11 mouse cellular contexts compared by ENCODE assay signal in the genomic region with DNA sequence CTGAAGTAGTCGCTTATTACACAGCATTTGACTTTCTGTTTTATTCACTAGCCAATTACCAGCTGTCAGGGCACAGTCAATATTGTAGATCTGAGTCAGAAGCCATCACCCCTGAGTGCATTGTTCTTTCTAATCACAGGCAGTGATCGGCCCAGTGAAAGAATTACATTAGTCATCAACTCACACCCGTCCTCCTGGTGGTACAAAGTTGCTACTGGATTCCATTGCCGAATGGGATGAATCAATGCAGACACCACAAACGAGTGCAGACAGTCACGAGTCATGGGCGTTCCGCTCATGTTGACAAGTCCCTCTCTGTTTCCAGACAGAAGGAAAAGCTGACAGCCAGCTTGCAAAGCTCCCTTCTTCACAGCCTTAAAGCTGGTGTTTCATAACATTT. TPM values are rescaled to one million over a fixed set of nuclear protein-coding genes. Genes with fewer than 3 reads are reported as not detected.
A peak's percentile ranks its signal among the peaks of the same experiment; 100 is the strongest.
DNase-seq lines count a peak whose midpoint lies in the region; ATAC-seq and TF ChIP-seq lines count a peak whose summit lies in the region.
"Had no signal": no experiment of that assay in that cellular context is flagged by ENCODE, and none has a peak within 500 bp of the region (broad histone marks: within the 10 kb centered on the region; RNA-seq: fewer than 3 reads in every experiment).

No protein-coding gene starts in this region.

- no peak for ATAC-seq in forebrain, embryonic 14.5 days
- peak; percentile 69 for ATAC-seq in Patski

- intact Hi-C loops in left cerebral cortex, postnatal 14 days (cut with DNase I) = no loop called here

- H3K9ac ChIP-seq in forebrain, embryonic 14.5 days (ENCODE audit: low read length) = no peak overlapping the region
- H3K9ac ChIP-seq: heart, embryonic 13.5 days had no signal

- CTCF ChIA-PET in Patski (lab: Charles Lee) = interaction anchor here (0.9 to 1.9 kb wide), 3 partner anchors 10 to 32 kb away, joined by 3 read pairs; a partner anchor contains a TSS

- peak; percentile 24 for DNase-seq in forebrain, embryonic 14.5 days (ENCODE audit: low spot score)
- DNase-seq in forebrain, embryonic 10.5 days (ENCODE audit: extremely low spot score, low spot score) = no peak
- DNase-seq in left cerebral cortex, postnatal 14 days (ENCODE audit: low spot score in 2 of 2) = peak; percentile 25 to 35
- no peak for DNase-seq in left cerebral cortex, adult 11 months (ENCODE audit: low spot score)
- DNase-seq in Patski (ENCODE audit: low read depth, low spot score) = peak; percentile 76
- peak; percentile 27 to 33 for DNase-seq in layer of hippocampus, postnatal 36 days
- DNase-seq in neural tube, embryonic 10.5 days (ENCODE audit: extremely low spot score, low spot score) = no peak
- DNase-seq in kidney, postnatal 4 days = no peak
- DNase-seq: adrenal gland, postnatal 10 days; cerebellum, adult 9-10 months had no signal

- no peak overlapping the region for H3K27ac ChIP-seq in forebrain, embryonic 14.5 days (ENCODE audit: low read depth, low read length)
- H3K27ac ChIP-seq in forebrain, embryonic 10.5 days = no peak overlapping the region
- H3K27ac ChIP-seq: heart, embryonic 13.5 days had no signal

- no peaks in the 10 kb centered on the region for H3K36me3 ChIP-seq in forebrain, embryonic 14.5 days (ENCODE audit: control insufficient read depth, insufficient read depth, low read length)
- 0 out of 2 replicates have a peak, but pooled peaks cover 1% of the 10 kb centered on the region for H3K36me3 ChIP-seq in forebrain, embryonic 10.5 days (replicated peaks)

- TF ChIP-seq CTCF in Patski (IDR thresholded peaks at IDR 0.05) = peak; percentile 70

- in situ Hi-C loops in Patski (cut with MboI; ENCODE audit: low pct_unique_long_range_greater_than_20kb) = no loop called here

- no peaks in the 10 kb centered on the region for H3K4me1 ChIP-seq in forebrain, embryonic 14.5 days (ENCODE audit: control insufficient read depth, insufficient read depth, low read length)
- H3K4me1 ChIP-seq in forebrain, embryonic 10.5 days = no peaks in the 10 kb centered on the region

- H3K9me3 ChIP-seq in forebrain, embryonic 14.5 days (replicated peaks; ENCODE audit: control insufficient read depth, low read length) = no peaks in the 10 kb centered on the region
- no peaks in the 10 kb centered on the region for H3K9me3 ChIP-seq in forebrain, embryonic 10.5 days
- H3K9me3 ChIP-seq: heart, embryonic 13.5 days had no signal

- POLR2A ChIA-PET in Patski (lab: Charles Lee) = interaction anchor here (0.7 kb wide), 1 partner anchor 680 kb away, joined by 3 read pairs; no protein-coding TSS in a partner anchor

- WGBS in forebrain, embryonic 14.5 days = 52% methylated on average over 8 of the region's 8 CpGs
- 73% methylated on average over 8 of the region's 8 CpGs for WGBS in forebrain, embryonic 10.5 days

- H3K4me2 ChIP-seq in forebrain, embryonic 14.5 days (ENCODE audit: low read length) = no peak overlapping the region
- H3K4me2 ChIP-seq: heart, embryonic 13.5 days had no signal

- H3K4me3 ChIP-seq in forebrain, embryonic 14.5 days (ENCODE audit: low read depth, low read length) = no peak overlapping the region
- H3K4me3 ChIP-seq in forebrain, embryonic 10.5 days = no peak overlapping the region
- H3K4me3 ChIP-seq: heart, embryonic 13.5 days had no signal

- H3K27me3 ChIP-seq in forebrain, embryonic 14.5 days (replicated peaks; ENCODE audit: control insufficient read depth, insufficient read depth, low read length) = no peaks in the 10 kb centered on the region
- H3K27me3 ChIP-seq in forebrain, embryonic 10.5 days (ENCODE audit: poor library complexity, severe bottlenecking) = no peaks in the 10 kb centered on the region
- no peaks in the 10 kb centered on the region for H3K27me3 ChIP-seq in Patski
- H3K27me3 ChIP-seq: heart, embryonic 13.5 days had no signal

RNA-seq across cellular contexts. Expression of a gene that starts 22.7 kb away (rescaled TPM):
- 4.5 and 5.6 TPM in 2 replicates for polyA plus RNA-seq in forebrain, embryonic 14.5 days (2014; fragmentation: Nextera tagmentation; extraction: Ambion mirVana)
- polyA plus RNA-seq in forebrain, embryonic 10.5 days (2016; fragmentation: Nextera tagmentation; extraction: Ambion mirVana) = 11.7 and 13.6 TPM in 2 replicates
- 1 to 10 TPM; 4.8 to 5.9 TPM for total RNA-seq in left cerebral cortex, postnatal 14 days (2021)
- 29.7 TPM for polyA plus RNA-seq in Patski (2021)
- total RNA-seq in layer of hippocampus, postnatal 36 days (2021) = 1 to 10 TPM; 3.7 to 6.1 TPM

RNA-seq across cellular contexts. Expression of a gene that starts 32.6 kb away (rescaled TPM):
- polyA plus RNA-seq in forebrain, embryonic 14.5 days (2014; fragmentation: Nextera tagmentation; extraction: Ambion mirVana) = 0.38 and 0.48 TPM in 2 replicates
- polyA plus RNA-seq in forebrain, embryonic 10.5 days (2016; fragmentation: Nextera tagmentation; extraction: Ambion mirVana) = 0.12 and 0.26 TPM in 2 replicates
- 1 to 10 TPM in 1 of 2 experiments, under 1 TPM in 1; 0.70 to 1.8 TPM for total RNA-seq in left cerebral cortex, postnatal 14 days (2021)
- 1.6 TPM for polyA plus RNA-seq in Patski (2021)
- total RNA-seq in layer of hippocampus, postnatal 36 days (2021) = under 1 TPM; 0.55 to 0.86 TPM

RNA-seq across cellular contexts. Expression of a gene that starts 59.2 kb away (rescaled TPM):
- 0.33 and 0.36 TPM in 2 replicates for polyA plus RNA-seq in forebrain, embryonic 14.5 days (2014; fragmentation: Nextera tagmentation; extraction: Ambion mirVana)
- polyA plus RNA-seq in forebrain, embryonic 10.5 days (2016; fragmentation: Nextera tagmentation; extraction: Ambion mirVana) = 0.58 and 0.62 TPM in 2 replicates
- under 1 TPM in 1 of 2 experiments, not detected in 1; 0.15 TPM for total RNA-seq in left cerebral cortex, postnatal 14 days (2021)
- polyA plus RNA-seq in Patski (2021) = 1.2 TPM
- under 1 TPM; 0.20 to 0.78 TPM for total RNA-seq in layer of hippocampus, postnatal 36 days (2021)

Comparison
In these comparisons a context has a peak if more than half of its experiments do, and no peak if none do; other contexts are left out.
1. DNase-seq: peak in forebrain, embryonic 14.5 days (single experiment), left cerebral cortex, postnatal 14 days (2 of 2), Patski (single experiment) and layer of hippocampus, postnatal 36 days (2 of 2); none in forebrain, embryonic 10.5 days (single experiment), left cerebral cortex, adult 11 months (single experiment), neural tube, embryonic 10.5 days (single experiment) and kidney, postnatal 4 days (0 of 2).